Mouse (Mus musculus): ENCODE results near the gene Trim9. TPM values are rescaled to one million over a fixed set of nuclear protein-coding genes. Genes with fewer than 3 reads are reported as not detected.

The Trim9 gene
- total and polyA plus RNA-seq, 3 experiments = not detected

DNA sequence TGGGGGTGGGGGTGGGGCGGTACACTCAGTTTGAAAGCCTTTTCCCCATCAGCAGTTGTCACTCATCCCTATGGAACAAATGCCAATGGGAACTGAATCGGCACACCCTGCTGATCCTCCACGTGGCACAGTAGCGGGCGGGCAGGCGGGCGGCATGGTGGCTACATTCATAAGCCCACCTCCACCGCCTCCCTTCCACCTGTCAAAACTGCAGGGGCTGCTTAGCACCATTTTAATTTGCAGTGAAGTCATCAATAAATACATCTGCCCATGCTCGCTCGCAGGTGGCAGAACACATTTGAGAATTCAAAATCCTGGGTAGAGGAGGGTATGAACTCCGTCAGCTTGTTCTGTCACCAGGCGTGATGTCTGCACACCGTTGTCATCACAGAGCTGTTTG is 12.0 kb upstream of the Trim9 start:
- DNase-seq (ENCODE audit: low read depth, low spot score) = no peak
- Histone ChIP-seq H3K27ac (ENCODE audit: control insufficient read depth, low read depth, low read length) (no peak overlapping the region), H3K4me3 (ENCODE audit: control insufficient read depth in 1 of 2, insufficient read depth in 1 of 2, low read depth in 2 of 2, low read length in 2 of 2) (no peak overlapping the region)

GRCm38 (mm10) chr12:70354926-70355325 is 7.5 kb upstream of the Trim9 start:
- H3K9ac ChIP-seq (ENCODE audit: control insufficient read depth, low read depth, low read length, poor library complexity, severe bottlenecking) = no peak overlapping the region
- H3K36me3 ChIP-seq (ENCODE audit: control insufficient read depth in 1 of 2, insufficient read depth in 2 of 2, low read length in 2 of 2) = no peaks in the 10 kb centered on the region
- H3K27me3 ChIP-seq (ENCODE audit: control insufficient read depth in 1 of 2, insufficient read depth in 2 of 2, low read length in 2 of 2) = peaks cover 0 to 2% of the 10 kb centered on the region in 2 experiments; a peak in 2 of 4 replicates
- no peak for DNase-seq (ENCODE audit: low read depth, low spot score)
- no peaks in the 10 kb centered on the region for H3K4me1 ChIP-seq (ENCODE audit: control insufficient read depth in 1 of 2, insufficient read depth in 2 of 2, low read length in 2 of 2)
- H3K9me3 ChIP-seq (replicated peaks; ENCODE audit: insufficient read depth, low read length) = no peaks in the 10 kb centered on the region
- no peak for TF ChIP-seq JUND (IDR thresholded peaks at IDR 0.05; ENCODE audit: low read depth, low read length)
- TF ChIP-seq BHLHE40 (IDR thresholded peaks at IDR 0.05; ENCODE audit: borderline replicate concordance, low read depth, low read length) = no peak
- no peak for TF ChIP-seq MYC (IDR thresholded peaks at IDR 0.05; ENCODE audit: low read depth, low read length)
- no peak for TF ChIP-seq GABPA (IDR thresholded peaks at IDR 0.05; ENCODE audit: low read depth, low read length)
- TF ChIP-seq NRF1 (IDR thresholded peaks at IDR 0.05; ENCODE audit: insufficient read depth, low read depth, low read length, poor library complexity, severe bottlenecking) = no peak
- H3K4me3 ChIP-seq (ENCODE audit: control insufficient read depth in 1 of 2, insufficient read depth in 1 of 2, low read depth in 2 of 2, low read length in 2 of 2) = no peak overlapping the region
- H3K27ac ChIP-seq (ENCODE audit: control insufficient read depth, low read depth, low read length) = no peak overlapping the region
- H3K79me2 ChIP-seq (ENCODE audit: control insufficient read depth, insufficient read depth, low read length, poor library complexity) = no peaks in the 10 kb centered on the region

More for the DNA sequence above, 12.0 kb upstream of the Trim9 start:
- no peak overlapping the region for H3K9ac ChIP-seq (ENCODE audit: control insufficient read depth, low read depth, low read length, poor library complexity, severe bottlenecking)
- no peaks in the 10 kb centered on the region for H3K9me3 ChIP-seq (replicated peaks; ENCODE audit: insufficient read depth, low read length)
- H3K36me3 ChIP-seq (ENCODE audit: control insufficient read depth in 1 of 2, insufficient read depth in 2 of 2, low read length in 2 of 2) = no peaks in the 10 kb centered on the region
- no peaks in the 10 kb centered on the region; a peak in 2 of 4 replicates for H3K27me3 ChIP-seq (ENCODE audit: control insufficient read depth in 1 of 2, insufficient read depth in 2 of 2, low read length in 2 of 2)
- H3K4me1 ChIP-seq (ENCODE audit: control insufficient read depth in 1 of 2, insufficient read depth in 2 of 2, low read length in 2 of 2) = no peaks in the 10 kb centered on the region
- H3K79me2 ChIP-seq (ENCODE audit: control insufficient read depth, insufficient read depth, low read length, poor library complexity) = no peaks in the 10 kb centered on the region
- TF ChIP-seq NELFE (IDR thresholded peaks at IDR 0.05; ENCODE audit: low read depth, low read length) = no peak
- TF ChIP-seq MAZ (IDR thresholded peaks at IDR 0.05; ENCODE audit: low read depth, low read length) = no peak
- no peak for TF ChIP-seq POLR2AphosphoS5 (IDR thresholded peaks at IDR 0.05; ENCODE audit: borderline replicate concordance, low read depth, low read length)
- no peak for TF ChIP-seq USF1 (IDR thresholded peaks at IDR 0.05; ENCODE audit: low read depth, low read length)
- no peak for TF ChIP-seq MEF2A (IDR thresholded peaks at IDR 0.05; ENCODE audit: extremely low read depth, insufficient replicate concordance, low read depth, low read length, poor library complexity, severe bottlenecking)
- no peak for TF ChIP-seq MXI1 (IDR thresholded peaks at IDR 0.05; ENCODE audit: low read depth, low read length)
- no peak for TF ChIP-seq TCF12 (IDR thresholded peaks at IDR 0.05; ENCODE audit: low read depth, low read length)
- TF ChIP-seq BHLHE40 (IDR thresholded peaks at IDR 0.05; ENCODE audit: borderline replicate concordance, low read depth, low read length) = no peak
- no peak for TF ChIP-seq GATA1 (IDR thresholded peaks at IDR 0.05; ENCODE audit: low read depth, low read length)
- no peak for TF ChIP-seq ETS1 (IDR thresholded peaks at IDR 0.05; ENCODE audit: low read depth, low read length)
- TF ChIP-seq TBP (IDR thresholded peaks at IDR 0.05; ENCODE audit: low read depth, low read length) = no peak
- no peak for TF ChIP-seq RCOR1 (IDR thresholded peaks at IDR 0.05; ENCODE audit: low read depth, low read length)
- TF ChIP-seq CHD2 (IDR thresholded peaks at IDR 0.05; ENCODE audit: low read length) = no peak
- TF ChIP-seq KAT2A (conservative IDR thresholded peaks at IDR 0.05; ENCODE audit: low read depth, low read length) = no peak
- TF ChIP-seq ZMIZ1 (IDR thresholded peaks at IDR 0.05; ENCODE audit: low read depth, low read length) = no peak
- TF ChIP-seq CHD1 (IDR thresholded peaks at IDR 0.05; ENCODE audit: low read depth, low read length) = no peak
